Mouse (Mus musculus): ENCODE data around the gene 4930404N11Rik.

- TF ChIP-seq POLR2A (IDR thresholded peaks at IDR 0.05; ENCODE audit: insufficient read depth, low read depth, low read length), result no peak
- TF ChIP-seq CTCF (IDR thresholded peaks at IDR 0.05; ENCODE audit: insufficient read depth, low read depth, low read length), result no peak
These were observed 26.7 kb upstream of the 4930404N11Rik start for GRCm38 (mm10) chr10:81392270-81392669.

All from olfactory bulb, adult 2 months (tissue).